ENCODE assay signal across 14 mouse cellular contexts in genomic region chr12:112737761-112738160, GRCm38 (mm10). TPM values are rescaled to one million over a fixed set of nuclear protein-coding genes. Genes with fewer than 3 reads are reported as not detected.
DNase-seq lines count a peak whose midpoint lies in the region; ATAC-seq lines count a peak whose summit lies in the region.
"Had no signal": no experiment of that assay in that cellular context is flagged by ENCODE, and none has a peak within 500 bp of the region (broad histone marks: within the 10 kb centered on the region; RNA-seq: fewer than 3 reads in every experiment).

No protein-coding gene starts in this region.

- H3K9me3 ChIP-seq in embryonic facial prominence, embryonic 13.5 days, result no peaks in the 10 kb centered on the region
- H3K9me3 ChIP-seq in embryonic facial prominence, embryonic 10.5 days, result no peaks in the 10 kb centered on the region
- H3K9me3 ChIP-seq in intestine, embryonic 15.5 days, result no peaks in the 10 kb centered on the region
- H3K9me3 ChIP-seq: forebrain, embryonic 12.5 days; heart, embryonic 13.5 days; neural tube, embryonic 12.5 days had no signal

- peaks cover 4% of the 10 kb centered on the region for H3K4me1 ChIP-seq in embryonic facial prominence, embryonic 13.5 days
- peaks cover 11% of the 10 kb centered on the region for H3K4me1 ChIP-seq in embryonic facial prominence, embryonic 10.5 days
- peaks cover 7% of the 10 kb centered on the region; the same call in 1 of the 2 replicates for H3K4me1 ChIP-seq in intestine, embryonic 15.5 days (replicated peaks)
- H3K4me1 ChIP-seq: forebrain, embryonic 12.5 days had no signal

- peaks cover 98% of the 10 kb centered on the region for H3K36me3 ChIP-seq in embryonic facial prominence, embryonic 13.5 days
- peaks cover 78% of the 10 kb centered on the region for H3K36me3 ChIP-seq in embryonic facial prominence, embryonic 10.5 days (replicated peaks)
- H3K36me3 ChIP-seq in intestine, embryonic 15.5 days, result peaks cover 28% of the 10 kb centered on the region

- H3K4me2 ChIP-seq in embryonic facial prominence, embryonic 13.5 days, result no peak overlapping the region
- H3K4me2 ChIP-seq in intestine, embryonic 15.5 days (replicated peaks), result no peak overlapping the region
- H3K4me2 ChIP-seq: forebrain, embryonic 12.5 days; heart, embryonic 13.5 days; neural tube, embryonic 12.5 days had no signal

- H3K9ac ChIP-seq in embryonic facial prominence, embryonic 13.5 days, result 0 out of 2 replicates have a peak overlapping the region, but pooled peaks have one; percentile 21
- no peak overlapping the region for H3K9ac ChIP-seq in intestine, embryonic 15.5 days
- H3K9ac ChIP-seq: forebrain, embryonic 12.5 days; heart, embryonic 13.5 days; neural tube, embryonic 12.5 days had no signal

- H3K27ac ChIP-seq in embryonic facial prominence, embryonic 13.5 days, result no peak overlapping the region
- no peak overlapping the region for H3K27ac ChIP-seq in embryonic facial prominence, embryonic 10.5 days (replicated peaks)
- H3K27ac ChIP-seq in intestine, embryonic 15.5 days, result no peak overlapping the region
- H3K27ac ChIP-seq: forebrain, embryonic 12.5 days; heart, embryonic 13.5 days; kidney, postnatal 0 days; macrophage; neural tube, embryonic 12.5 days had no signal

- ATAC-seq in embryonic facial prominence, embryonic 13.5 days (ENCODE audit: insufficient number of reproducible peaks, insufficient read depth, low FRiP score, low TSS enrichment, low read depth), result no peak
- no peak for ATAC-seq in intestine, embryonic 15.5 days
- ATAC-seq: Patski had no signal

- DNase-seq in embryonic facial prominence, embryonic 10.5 days (ENCODE audit: low spot score), result no peak
- DNase-seq in ovary, postnatal 36 days (ENCODE audit: low spot score), result peak; percentile 80
- no peak for DNase-seq in ovary, postnatal 10 days (ENCODE audit: low spot score)
- peak; percentile 96 for DNase-seq in cerebellum, postnatal 36 days
- peak; percentile 66 for DNase-seq in right cerebral cortex, postnatal 14 days
- DNase-seq in frontal cortex, postnatal 25 days (ENCODE audit: low spot score in 2 of 2), result no peak

- WGBS in embryonic facial prominence, embryonic 13.5 days, result 90% methylated on average over 14 of the region's 14 CpGs
- 94% methylated on average over 14 of the region's 14 CpGs for WGBS in embryonic facial prominence, embryonic 10.5 days
- 90% methylated on average over 14 of the region's 14 CpGs for WGBS in intestine, embryonic 15.5 days

- H3K4me3 ChIP-seq in embryonic facial prominence, embryonic 13.5 days, result no peak overlapping the region
- H3K4me3 ChIP-seq in embryonic facial prominence, embryonic 10.5 days, result no peak overlapping the region
- H3K4me3 ChIP-seq in intestine, embryonic 15.5 days (replicated peaks), result no peak overlapping the region
- H3K4me3 ChIP-seq: forebrain, embryonic 12.5 days; heart, embryonic 13.5 days; neural tube, embryonic 12.5 days had no signal

- H3K27me3 ChIP-seq in embryonic facial prominence, embryonic 13.5 days, result no peaks in the 10 kb centered on the region
- H3K27me3 ChIP-seq in embryonic facial prominence, embryonic 10.5 days (replicated peaks; ENCODE audit: low read depth, poor library complexity, severe bottlenecking), result no peaks in the 10 kb centered on the region
- H3K27me3 ChIP-seq in intestine, embryonic 15.5 days (replicated peaks), result no peaks in the 10 kb centered on the region
- H3K27me3 ChIP-seq: forebrain, embryonic 12.5 days; heart, embryonic 13.5 days; neural tube, embryonic 12.5 days; Patski had no signal

RNA-seq across cellular contexts. Expression of gene Cep170b, which starts 17.5 kb away (rescaled TPM):
- 13.8 and 16.7 TPM in 2 replicates for polyA plus RNA-seq in embryonic facial prominence, embryonic 13.5 days (2015; fragmentation: Nextera tagmentation; extraction: Ambion mirVana)
- polyA plus RNA-seq in embryonic facial prominence, embryonic 10.5 days (2016; fragmentation: Nextera tagmentation; extraction: Ambion mirVana), result 9.7 and 10.6 TPM in 2 replicates
- polyA plus RNA-seq in intestine, embryonic 15.5 days (2015; fragmentation: Nextera tagmentation; extraction: Ambion mirVana), result 20.1 and 22.4 TPM in 2 replicates

RNA-seq across cellular contexts. Expression of gene Pld4, which starts 22.7 kb away (rescaled TPM):
- polyA plus RNA-seq in embryonic facial prominence, embryonic 13.5 days (2015; fragmentation: Nextera tagmentation; extraction: Ambion mirVana), result 6.1 and 7.3 TPM in 2 replicates
- polyA plus RNA-seq in embryonic facial prominence, embryonic 10.5 days (2016; fragmentation: Nextera tagmentation; extraction: Ambion mirVana), result 3.9 and 4.6 TPM in 2 replicates
- 11.6 and 12.6 TPM in 2 replicates for polyA plus RNA-seq in intestine, embryonic 15.5 days (2015; fragmentation: Nextera tagmentation; extraction: Ambion mirVana)

RNA-seq across cellular contexts. Expression of gene Zbtb42, which starts 59.1 kb away (rescaled TPM):
- 2.3 and 3.1 TPM in 2 replicates for polyA plus RNA-seq in embryonic facial prominence, embryonic 13.5 days (2015; fragmentation: Nextera tagmentation; extraction: Ambion mirVana)
- polyA plus RNA-seq in embryonic facial prominence, embryonic 10.5 days (2016; fragmentation: Nextera tagmentation; extraction: Ambion mirVana), result 4.3 and 4.5 TPM in 2 replicates
- polyA plus RNA-seq in intestine, embryonic 15.5 days (2015; fragmentation: Nextera tagmentation; extraction: Ambion mirVana), result 7.5 and 10.3 TPM in 2 replicates

Comparison
In these comparisons a context has a peak if more than half of its experiments do, and no peak if none do; other contexts are left out.
1. DNase-seq: peak in ovary, postnatal 36 days (single experiment), cerebellum, postnatal 36 days (2 of 2) and right cerebral cortex, postnatal 14 days (single experiment); none in embryonic facial prominence, embryonic 10.5 days (single experiment), ovary, postnatal 10 days (single experiment) and frontal cortex, postnatal 25 days (0 of 2).